Mouse (Mus musculus): ENCODE results near the gene Sufu. TPM values are rescaled to one million over a fixed set of nuclear protein-coding genes. Genes with fewer than 3 reads are reported as not detected.

Gene Sufu
- total RNA-seq, 2 experiments from 2014 or later = 9.0 to 20.9 TPM

DNA sequence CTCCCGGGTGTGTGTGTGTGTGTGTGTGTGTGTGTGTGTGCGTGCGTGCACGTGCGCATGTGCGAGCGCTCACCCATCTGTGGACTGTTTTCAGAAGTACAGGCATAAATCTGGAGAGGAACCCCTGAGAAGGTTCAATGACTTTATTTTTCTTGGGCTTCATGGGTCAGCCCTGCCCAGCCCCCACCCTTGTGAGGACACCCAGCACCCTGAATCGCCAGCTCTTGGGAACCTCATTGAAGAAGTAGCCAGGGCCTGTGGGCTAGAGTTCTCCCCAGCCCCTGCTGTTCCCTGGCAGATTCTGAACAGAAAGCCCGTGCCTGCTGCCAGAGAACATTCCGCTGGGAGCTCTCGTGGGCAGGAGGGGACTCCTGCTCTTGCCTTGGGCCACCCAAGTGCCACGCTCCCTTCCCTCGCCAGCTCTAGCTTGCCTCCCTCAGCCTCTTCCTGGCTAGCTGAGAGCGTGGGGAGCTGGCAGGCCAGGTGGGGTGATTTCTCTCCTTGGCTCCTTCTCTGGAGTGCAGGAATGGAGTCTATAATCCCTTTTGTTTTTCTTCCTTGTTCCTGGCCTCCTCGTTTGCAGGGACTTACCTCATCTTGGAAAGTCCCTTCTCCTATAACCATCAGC lies 87.1 kb downstream of the Sufu start:
- no peak for ATAC-seq (replicated peaks; ENCODE audit: poor library complexity, severe bottlenecking)

DNA sequence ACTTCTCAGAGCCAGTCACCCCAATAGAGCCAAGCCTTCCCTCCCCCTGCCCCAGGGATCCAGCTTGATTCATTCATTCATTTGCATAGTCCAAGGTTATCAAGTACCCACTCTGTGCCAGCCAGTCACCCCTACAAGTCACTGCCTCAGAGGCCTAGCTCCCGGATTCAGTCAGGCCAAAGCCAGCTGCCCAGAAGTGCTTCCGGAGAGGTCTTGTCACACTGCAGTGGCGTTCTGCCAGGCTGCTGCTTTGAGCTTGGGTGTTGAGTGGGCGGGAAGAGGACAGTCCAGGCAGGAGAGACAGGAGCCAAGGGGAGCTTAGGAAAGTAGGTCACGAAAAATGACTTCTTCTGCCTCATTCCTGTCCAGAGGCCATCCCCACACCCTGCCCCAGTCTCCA lies 87.8 kb downstream of the Sufu start:
- ATAC-seq (replicated peaks; ENCODE audit: poor library complexity, severe bottlenecking) = no peak

DNA sequence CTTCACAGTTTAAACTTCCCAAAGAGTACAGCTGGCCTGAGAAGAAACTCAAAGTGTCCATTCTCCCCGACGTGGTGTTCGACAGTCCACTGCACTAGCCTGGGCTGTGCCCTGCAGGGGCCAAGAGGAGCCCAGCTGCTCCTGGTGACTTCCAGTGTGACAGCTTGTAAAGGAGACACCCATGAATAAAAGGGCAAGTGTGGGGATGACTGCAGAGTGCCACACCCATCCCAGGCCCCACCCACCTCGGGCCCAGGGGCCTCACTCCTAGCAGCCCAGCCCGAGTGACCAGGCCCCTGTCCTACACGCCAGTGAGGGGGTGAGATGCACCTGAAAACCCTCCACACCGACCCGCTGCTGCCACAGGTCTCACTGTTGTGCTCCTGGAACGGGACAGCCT lies 89.2 kb downstream of the Sufu start:
- no peak for ATAC-seq (replicated peaks; ENCODE audit: poor library complexity, severe bottlenecking)

DNA sequence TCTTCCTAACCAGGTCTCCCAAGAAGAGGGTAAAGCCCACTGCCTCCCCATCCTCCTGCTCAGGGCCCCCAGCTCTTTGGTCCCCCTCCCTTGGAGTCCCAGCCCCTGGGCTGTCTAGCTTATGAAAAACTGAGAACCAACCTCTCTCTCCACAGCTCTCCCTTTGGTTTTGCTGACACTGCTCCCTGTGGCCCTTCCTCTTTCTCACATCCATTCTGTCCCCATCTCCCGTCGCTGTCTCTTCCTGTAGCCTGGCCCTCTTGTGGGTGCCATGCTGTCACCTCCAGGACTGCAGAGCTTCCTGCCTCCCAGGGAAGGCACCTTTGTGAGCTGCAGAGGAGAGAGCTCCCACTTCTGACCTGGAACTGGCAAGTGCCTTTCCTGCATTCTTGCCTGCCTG lies 90.0 kb downstream of the Sufu start:
- peak; percentile 70 for ATAC-seq (replicated peaks; ENCODE audit: poor library complexity, severe bottlenecking)

DNA sequence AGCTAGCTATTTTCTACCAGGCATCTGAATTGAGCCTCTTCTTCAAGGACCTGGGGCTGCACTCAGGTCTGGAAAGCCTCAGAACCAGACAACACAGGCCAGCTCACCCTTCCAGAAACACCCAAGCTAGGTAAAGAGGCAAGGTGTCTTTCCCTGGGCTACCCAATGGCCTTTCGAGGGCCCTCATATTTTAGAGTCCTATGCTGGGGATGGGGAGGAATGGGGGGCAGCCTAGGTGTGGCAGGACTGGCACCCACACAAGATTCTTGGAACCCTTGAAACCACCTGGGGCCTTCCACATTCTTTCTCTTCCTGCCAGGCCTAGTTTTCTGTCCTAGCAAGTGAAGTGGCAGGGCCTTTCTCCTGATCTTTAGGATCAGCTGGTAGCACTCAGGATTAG lies 92.8 kb downstream of the Sufu start:
- no peak for ATAC-seq (replicated peaks; ENCODE audit: poor library complexity, severe bottlenecking)

DNA sequence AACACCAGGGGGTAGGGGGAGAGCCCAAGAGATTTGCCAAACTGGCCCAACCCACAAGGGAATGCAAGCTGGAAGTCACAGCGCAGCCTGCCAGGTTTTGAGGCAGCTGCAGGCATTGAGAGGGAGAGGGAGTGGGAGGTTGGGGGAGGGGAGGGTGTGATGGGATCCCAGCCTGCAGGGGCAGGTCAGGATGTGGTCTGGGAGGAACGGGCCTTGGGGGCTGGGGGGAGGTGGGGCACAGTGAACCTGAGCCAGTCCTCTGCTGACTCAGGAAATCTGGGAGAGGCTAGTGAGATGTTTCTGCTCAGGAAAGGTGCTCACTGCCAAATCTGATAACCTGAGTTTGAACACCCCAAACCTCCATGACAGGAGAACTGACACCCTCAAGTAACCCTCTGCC lies 93.9 kb downstream of the Sufu start:
- ATAC-seq (replicated peaks; ENCODE audit: poor library complexity, severe bottlenecking) = no peak

DNA sequence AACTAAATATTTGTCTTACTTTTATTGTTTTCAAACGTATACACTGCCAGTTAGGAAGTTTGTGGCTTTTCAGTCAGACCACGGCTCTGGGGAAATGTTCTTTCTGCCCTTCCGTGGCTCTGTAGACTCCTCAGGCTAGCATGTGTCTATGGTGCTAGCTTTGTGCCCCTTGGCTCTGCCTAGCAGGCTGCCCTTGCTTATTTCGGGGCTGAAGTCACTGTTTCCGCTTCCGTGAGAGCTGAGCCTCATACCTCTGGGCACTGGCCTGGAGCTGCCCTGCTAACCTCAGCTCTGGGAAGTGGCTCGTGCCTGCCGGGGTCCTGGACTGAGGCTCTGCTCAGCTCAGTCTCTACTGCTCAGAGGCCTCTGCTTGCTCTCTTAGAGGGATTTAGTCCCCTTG lies 98.4 kb downstream of the Sufu start:
- peak; percentile 28; the same call in 1 of the 2 replicates for ATAC-seq (replicated peaks; ENCODE audit: poor library complexity, severe bottlenecking)

DNA sequence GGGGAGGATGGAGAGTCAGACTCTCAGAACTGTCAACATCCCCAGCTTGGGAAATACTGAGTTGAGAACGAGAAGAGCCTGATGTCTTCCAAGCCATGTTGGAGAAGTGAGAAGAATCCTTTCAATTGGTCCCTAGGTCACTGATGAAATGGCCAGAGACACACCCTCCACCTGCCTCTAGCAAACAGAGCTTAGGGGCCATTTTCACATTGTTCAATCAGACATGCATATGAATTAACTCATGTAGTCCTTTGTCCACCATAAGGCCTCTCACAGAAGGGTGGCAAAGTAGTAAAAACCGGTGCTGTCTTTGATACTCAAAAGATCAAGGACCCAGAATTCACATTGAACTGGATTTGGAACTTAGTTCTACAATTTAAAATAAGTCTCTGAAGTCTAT lies 100.5 kb downstream of the Sufu start:
- no peak for ATAC-seq (replicated peaks; ENCODE audit: poor library complexity, severe bottlenecking)

DNA sequence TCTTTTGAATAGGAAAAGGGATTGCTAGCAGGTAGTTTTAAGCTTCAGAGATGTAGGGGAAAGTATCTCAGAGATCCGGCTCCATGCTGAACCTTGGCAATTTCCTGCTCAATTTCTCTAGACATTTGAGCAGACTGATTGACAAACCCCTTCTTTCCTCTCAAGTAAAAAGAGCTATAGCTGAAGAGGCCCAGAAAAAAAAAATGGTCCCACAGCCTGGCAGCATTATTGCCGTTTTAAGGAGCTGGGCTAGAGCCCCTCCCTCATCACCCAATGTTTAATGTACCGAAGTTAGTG lies 102.8 kb downstream of the Sufu start:
- no peak for ATAC-seq (replicated peaks; ENCODE audit: poor library complexity, severe bottlenecking)

DNA sequence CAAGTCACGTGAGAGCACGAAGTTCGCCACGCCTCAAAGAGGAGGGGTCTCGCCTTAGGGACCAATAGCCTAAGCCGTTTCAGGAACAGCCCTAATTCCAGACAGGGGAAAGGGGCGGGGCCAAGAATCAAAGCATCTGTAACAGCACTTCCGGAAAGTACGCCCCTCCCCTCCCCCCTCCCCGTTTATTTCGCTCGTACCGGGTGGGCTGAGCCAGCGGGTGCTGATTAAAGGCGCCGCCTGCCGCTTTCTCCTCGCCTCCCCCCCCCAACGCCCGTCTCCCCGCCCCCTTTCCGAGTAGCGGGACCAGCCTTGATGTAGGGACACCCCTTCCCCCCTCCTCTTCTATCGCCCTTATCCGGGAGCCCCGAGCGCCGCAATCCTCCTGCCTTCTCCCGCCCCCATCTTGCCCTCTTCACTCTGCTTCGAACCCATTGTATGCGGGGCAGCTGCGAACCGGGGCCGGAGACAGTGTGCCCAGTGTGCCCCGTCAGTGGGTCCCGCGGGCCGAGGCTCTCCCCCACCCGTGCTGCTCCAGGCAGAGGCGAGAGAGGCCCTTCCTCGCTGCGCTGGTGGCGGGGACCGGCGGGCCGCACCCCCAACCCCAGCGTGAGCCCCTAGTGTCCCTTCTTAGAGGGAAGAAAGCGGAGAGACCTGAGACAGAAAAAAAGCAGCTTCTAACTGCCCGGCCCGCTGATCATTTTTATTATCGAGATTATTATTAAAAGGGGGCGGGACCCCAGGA lies 103.3 kb downstream of the Sufu start:
- peak; percentile 42 for ATAC-seq (replicated peaks; ENCODE audit: poor library complexity, severe bottlenecking)

DNA sequence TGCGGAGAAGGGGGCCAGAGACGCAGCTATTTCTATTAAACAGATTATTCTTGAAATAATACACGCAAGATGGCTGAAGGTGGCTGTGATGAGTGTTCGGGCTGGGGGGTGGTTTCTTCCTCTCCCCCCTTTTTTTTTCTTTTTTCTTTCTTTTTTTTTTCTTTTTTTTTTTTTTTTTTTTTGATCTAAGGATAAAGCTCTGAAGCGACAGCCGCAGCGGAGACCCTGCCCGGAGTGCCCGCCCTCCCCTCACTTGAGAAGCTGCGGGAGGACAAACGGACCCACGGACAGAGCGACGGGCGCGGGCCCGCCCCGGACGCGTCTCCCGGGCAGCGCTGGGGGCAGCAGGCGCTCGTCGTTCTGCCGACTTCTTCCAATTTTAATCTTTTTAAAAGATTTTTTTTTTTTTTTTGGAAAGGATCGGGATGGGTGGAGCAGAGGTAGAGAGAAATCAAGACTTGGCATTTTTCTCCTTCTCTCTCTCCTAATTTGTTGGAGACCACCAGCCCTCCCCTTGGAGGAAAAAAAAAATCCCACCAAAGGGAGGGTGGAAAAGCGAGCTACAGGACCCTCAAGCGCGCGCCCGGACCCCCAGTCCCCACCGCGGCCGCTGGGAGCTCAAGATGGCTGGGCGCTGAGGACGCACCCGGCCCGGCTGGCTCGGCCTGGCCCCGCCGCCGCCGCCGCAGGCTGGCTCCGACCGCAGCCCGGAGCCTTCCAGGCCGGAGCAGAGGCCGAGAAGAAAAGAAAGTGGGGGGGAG lies 104.1 kb downstream of the Sufu start:
- ATAC-seq (replicated peaks; ENCODE audit: poor library complexity, severe bottlenecking) = no peak

DNA sequence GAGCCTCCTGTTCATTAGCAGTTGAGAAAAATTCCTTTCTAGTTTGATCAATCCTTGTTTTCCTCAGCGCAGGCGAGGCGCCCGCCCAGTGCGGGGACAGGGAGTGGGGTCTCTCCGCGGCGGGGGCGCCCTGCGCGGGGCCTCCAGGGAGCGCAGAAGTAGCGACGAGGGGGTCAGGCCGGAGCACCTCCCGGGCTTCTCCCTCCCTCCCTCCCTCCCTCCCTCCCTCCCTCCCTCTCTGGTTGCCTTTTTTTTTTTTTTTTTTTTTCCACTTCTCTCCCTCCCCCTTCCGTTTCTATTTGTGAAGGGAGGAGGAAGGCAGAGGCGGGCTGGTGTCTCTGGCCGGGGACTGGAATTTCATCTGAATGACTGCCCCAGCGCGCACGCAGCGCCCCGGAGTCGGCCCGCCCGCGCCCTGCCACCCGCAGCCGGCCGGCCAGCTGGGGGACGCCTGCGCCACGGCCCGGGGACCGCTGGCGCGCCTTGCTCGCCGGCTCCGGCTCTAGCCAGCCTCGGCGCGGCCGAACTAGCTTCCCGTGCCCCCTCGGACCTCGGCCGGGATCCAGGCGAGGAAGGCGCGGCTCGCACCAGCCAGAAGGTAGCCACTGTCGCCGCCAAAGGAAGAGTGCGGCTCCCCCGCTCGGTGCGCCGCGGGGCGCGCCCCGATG lies 104.8 kb downstream of the Sufu start, which contains the start of gene Trim8:
Gene Trim8, plus strand, starts transcription at position 302 of the 668 bp plus-strand sequence.
- ATAC-seq (replicated peaks; ENCODE audit: poor library complexity, severe bottlenecking) = peak; percentile 1

DNA sequence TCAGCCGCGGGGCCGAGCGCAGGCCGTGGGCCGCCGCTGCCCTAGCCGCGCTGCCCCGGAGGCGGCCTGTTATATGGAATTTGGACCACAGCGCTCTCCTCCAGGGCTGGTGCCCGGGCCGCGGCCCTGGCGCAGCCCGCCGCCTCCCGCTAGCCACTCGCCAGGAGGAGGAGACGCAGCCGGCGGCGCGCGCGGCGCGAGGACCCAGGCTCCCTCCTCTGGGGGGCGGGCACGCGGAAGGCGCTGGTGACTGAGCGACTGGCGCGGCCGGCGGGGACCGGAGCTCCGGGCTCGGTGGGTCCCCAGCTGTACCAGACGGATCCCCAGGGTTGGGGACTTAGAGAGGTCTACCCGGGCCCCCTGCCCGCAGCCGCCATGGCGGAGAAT lies 105.4 kb downstream of the Sufu start:
- no peak for ATAC-seq (replicated peaks; ENCODE audit: poor library complexity, severe bottlenecking)

DNA sequence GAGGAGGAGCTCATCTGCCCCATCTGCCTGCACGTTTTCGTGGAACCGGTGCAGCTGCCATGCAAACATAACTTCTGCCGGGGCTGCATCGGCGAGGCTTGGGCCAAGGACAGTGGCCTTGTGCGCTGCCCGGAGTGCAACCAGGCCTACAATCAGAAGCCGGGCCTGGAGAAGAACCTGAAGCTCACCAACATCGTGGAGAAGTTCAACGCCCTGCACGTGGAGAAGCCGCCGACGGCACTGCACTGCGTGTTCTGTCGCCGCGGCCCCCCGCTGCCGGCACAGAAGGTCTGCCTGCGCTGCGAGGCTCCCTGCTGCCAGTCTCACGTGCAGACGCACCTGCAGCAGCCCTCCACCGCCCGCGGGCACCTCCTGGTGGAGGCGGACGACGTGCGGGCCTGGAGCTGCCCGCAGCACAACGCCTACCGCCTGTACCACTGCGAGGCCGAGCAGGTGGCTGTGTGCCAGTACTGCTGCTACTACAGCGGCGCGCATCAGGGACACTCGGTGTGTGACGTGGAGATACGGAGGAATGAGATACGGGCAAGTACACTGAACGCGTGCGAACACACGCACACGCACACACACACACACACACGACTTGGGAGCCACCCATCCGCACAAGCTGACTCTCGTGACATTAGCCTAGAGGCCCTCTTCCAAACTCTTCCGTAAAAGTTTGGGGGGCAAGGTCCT lies 105.9 kb downstream of the Sufu start:
- ATAC-seq (replicated peaks; ENCODE audit: poor library complexity, severe bottlenecking) = peak; percentile 13

DNA sequence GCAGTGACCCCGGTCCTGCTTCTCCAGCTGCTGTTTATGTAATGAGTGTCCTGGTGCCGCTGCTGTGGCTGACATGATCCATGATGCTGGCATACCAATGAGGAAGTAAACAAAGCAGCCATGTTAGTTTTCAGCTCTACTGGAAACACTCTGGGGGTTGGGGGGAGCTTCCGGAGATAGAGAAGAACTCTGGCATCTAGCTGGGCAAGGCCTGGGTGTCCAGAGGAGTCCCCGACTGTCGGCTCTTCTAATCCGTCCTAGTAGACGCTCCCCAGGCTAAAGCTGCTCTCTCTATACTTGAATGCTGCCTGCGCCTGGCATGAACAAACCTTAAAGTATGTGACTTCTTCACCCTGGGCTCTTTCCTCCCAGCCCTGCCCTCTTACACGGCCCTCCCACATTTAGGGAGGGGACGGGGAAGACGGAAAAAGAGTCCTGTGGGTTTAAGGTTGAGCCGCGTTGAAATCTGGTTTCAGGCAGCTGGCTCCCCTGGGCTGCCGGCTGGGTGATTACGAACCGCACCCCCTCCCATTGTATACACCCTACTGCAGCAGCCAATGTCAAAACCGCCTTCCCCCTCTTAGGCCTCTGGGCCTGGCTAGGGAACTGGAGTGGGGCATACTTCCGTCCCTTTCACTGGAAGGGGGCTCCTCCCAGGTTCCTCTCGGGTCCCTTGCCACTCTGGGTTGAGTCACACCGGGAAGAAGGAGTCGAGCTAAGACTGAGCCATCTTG lies 106.8 kb downstream of the Sufu start:
- peak; percentile 19 for ATAC-seq (replicated peaks; ENCODE audit: poor library complexity, severe bottlenecking)

DNA sequence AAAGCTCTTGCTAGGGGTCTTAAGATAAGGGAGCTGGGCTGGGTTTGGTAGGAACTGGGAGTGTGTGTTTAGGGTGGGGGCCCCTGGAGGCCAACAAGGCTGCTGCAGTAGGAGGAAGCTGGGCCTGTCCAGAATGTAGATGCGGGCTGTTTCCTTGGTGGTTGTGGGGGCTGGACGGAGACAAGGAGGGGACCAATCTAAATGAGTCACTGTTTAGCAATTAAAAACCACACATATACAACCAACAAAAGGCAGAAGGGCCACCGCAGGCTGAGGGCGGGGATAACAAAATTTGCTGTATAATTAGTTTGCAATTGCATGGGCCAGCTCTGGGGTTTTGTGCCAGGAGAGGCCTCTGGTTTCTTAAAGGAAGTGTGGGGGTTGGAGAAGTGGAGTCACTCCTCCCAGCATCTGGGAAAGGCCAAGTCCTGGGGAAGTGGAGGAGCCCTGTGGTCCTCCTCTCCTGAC lies 107.4 kb downstream of the Sufu start:
- ATAC-seq (replicated peaks; ENCODE audit: poor library complexity, severe bottlenecking) = peak; percentile 45

DNA sequence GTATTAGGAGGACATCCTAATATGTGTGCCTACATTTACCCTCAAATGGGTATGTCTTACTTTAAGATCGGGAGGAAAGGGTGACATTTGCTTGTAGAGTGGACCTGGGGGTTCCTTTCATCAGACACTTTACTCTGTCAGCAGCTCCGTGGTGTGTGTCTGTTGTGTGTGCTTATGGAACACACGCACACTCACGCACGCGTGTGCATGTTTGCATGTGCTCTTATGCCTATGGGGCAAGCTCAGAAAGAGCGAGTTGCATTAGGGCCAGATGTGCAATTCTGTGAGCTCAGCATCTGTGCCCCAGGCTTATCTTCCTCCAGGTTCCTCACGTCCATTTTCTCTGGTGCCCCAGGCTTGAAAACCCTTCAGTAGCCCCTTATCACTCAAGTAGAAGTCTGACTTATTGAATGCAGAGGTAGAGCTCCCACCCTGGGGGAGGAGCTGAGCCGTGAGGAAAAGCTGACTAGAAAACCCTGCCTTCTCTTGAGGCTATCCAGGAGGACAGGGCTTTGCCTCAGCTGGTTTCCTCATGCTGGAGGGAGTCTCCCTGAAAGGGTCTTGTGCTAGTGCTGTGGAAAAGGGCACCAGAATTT lies 108.2 kb downstream of the Sufu start:
- no peak for ATAC-seq (replicated peaks; ENCODE audit: poor library complexity, severe bottlenecking)

DNA sequence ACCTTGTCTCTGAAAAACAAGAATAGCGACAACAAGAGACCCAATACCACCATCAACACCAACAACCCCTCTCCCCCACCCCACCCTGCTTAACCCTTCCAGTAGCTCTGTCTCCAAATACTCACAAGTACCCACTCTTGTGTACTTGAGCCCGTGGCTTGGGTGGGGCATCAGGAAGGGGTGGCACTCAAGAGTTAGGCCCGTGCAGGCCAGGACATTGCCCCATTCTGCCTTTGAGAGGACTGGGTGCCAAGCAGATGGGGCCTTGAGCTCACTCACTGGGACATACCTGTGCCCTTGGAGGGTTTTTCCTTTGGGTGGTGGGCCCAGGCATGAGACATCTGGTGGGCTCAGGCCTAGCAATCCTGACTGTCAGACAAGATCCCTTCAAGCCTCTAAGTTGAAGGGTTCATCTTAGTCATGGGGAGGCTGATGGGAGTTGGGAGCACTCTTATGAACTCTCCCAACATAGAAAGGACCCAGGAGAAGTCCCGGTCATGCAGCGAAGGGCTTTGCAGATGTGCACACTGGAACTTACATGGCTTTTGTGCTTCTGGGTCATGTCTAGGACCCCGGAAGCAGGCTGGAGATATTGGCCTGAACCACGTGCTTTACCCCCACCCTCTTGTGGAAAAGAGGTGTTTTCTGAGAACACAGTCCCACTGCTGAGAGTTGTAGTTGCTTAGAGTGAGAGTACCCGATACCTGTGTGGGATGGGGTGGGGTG lies 109.1 kb downstream of the Sufu start:
- no peak for ATAC-seq (replicated peaks; ENCODE audit: poor library complexity, severe bottlenecking)

DNA sequence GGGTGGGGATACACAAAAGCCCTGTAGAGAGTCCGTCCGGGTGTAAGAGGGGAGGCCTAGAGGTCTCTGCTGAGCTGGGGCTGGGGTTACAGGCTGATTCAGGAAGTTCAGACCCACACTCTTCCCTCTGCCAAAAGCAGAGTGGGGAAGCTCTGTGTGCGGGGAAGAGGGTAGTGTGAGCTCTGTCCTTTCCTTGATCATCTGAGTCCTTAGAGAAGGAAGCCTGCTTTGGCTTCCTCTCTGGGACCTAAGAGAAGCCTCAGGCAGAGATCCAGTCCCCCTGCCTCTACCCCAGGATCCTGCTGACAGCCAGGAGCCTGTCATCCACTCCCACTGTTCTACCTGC lies 109.6 kb downstream of the Sufu start:
- no peak for ATAC-seq (replicated peaks; ENCODE audit: poor library complexity, severe bottlenecking)

Measured in granulocyte monocyte progenitor cell, adult 5-6 weeks (primary cell).